Mouse (Mus musculus) right cerebral cortex, postnatal 4 days (tissue): ENCODE measurements around the gene C1qa.

Source experiments
- DNase-seq: peaks from one replicate; pipeline ENCODE4 v3.0.0-alpha.2; 2022

C1qa gene

GRCm38 (mm10) chr4:136899154-136899553 lies 551 bp upstream of the C1qa start:
- no peak for DNase-seq

GRCm38 (mm10) chr4:136898084-136898598 lies 462 bp downstream of the C1qa start:
- DNase-seq: no peak

- DNase-seq: no peak
These were observed 2.1 kb downstream of the C1qa start for GRCm38 (mm10) chr4:136896461-136896860.

DNA sequence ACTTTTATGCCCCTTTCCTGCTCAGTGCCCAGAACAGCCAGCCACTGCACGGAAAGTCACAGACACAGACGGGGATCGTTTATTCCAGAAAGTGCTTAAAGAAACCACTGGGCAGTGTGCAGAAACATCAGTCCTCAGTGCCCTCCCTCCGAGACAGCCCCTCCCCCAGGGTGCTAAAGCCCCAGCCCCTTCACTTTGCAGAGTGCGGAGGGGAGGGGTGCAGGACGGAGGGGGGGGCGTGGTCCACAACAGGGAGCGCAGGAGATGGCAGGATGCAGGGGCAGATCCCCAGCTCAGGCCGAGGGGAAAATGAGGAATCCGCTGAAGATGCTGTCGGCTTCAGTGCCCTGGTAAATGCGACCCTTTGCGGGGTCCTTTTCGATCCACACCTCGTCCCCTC lies 2.7 kb downstream of the C1qa start:
- DNase-seq: no peak

DNA sequence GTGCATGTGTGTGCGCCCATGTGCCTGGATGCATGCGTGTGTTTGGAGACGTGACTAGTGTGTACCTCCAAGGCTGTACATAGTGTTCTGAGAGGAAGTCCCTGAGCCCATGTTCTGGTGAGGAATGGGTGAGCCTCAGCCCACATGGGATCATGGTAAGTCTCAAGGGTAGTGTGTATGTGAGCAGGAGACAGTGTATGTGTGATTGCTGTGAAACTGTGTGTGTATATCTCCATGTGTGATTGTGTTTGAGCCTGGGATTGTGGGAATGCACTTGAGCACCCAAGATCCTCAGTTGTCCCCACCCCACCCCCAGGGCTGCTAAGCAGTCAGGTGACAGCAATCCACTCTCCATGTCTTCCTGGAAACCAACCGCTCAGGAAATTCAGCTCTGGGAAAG lies 3.8 kb downstream of the C1qa start:
- DNase-seq: no peak

- peak; percentile 74 for DNase-seq
These were observed 4.7 kb downstream of the C1qa start for GRCm38 (mm10) chr4:136893691-136894543.

GRCm38 (mm10) chr4:136892811-136893210 lies 5.8 kb downstream of the C1qa start, which contains the start of gene C1qc:
Gene C1qc (minus strand): TSS chr4:136893065.
- no peak for DNase-seq

DNA sequence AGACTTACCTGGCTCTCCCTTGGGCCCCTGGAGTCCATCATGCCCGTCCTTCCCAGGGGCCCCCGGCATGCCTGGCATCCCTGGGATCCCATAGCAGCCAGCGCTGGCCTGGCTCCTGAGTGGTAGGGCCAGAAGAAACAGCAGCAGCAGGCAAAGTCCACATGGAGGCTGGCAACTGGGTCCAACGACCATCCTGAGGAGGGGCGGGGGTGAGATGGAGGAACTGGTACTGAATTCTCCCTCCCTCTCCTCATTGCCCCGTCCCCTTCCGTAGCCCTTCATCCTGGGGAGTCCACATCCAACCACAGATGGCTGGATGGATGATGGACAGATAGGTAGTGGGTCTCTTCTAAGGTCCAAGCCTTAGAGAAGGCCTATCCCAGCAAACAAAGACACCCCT lies 6.2 kb downstream of the C1qa start:
- DNase-seq: no peak

DNA sequence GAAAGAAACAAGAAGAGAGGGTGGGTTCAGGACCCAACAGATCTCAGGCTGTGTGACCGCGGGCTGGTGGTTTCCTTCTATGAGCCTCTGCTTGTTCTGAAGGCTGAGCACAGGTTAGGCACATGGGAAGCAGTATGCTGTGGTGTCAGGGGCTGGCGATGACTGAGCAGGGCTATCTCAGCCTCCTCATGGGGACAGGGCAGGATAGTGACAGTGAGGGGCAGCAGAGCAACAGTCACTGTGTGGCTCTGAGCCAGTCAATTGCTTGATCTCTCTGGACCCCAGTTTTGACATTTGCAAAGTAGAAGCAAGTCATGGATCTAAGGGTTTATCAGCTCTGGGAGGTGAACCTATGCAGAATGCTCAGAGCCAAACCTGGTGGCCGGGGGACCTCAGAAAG lies 7.5 kb downstream of the C1qa start:
- no peak for DNase-seq

DNA sequence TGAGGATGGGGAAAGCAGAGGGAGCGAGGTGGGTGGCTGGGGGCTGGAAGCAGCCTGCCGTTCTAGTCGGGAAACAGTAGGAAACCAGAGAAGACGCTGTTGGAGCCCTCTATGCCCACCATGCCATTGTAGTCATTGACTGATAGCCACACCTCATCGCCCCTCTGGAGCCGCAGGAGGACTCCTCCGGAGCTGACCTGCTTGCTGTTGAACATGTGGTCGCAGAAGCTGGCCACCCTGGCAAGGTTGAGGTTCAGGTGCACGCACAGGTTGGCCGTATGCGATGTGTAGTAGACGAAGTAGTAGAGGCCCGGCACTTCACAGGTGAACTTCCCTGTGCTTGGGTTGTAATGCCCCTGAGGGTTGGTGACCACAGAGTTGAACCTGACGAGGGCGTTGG lies 8.6 kb downstream of the C1qa start:
- no peak for DNase-seq

DNA sequence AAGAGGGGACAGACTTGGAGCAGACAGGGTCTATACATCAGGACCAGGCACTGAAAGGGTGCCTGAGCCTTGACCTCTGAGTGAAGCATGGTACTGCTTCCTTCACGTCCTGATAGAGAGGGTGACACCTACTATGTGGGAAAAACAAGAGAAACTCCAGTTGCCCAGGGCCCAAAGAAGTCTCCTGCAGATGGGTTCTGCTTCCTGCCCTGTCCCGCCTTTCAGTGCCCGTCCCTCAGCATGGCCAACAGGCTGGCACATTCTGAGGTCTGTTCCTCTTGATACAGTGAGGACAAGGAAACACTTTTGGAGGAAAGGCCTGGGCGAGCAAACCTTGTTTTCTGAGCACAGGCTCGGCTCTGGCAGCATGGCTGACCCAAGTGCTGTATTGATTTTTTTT lies 10.9 kb downstream of the C1qa start:
- no peak for DNase-seq

- no peak for DNase-seq
These were observed 12.5 kb downstream of the C1qa start, which contains the start of gene C1qb for GRCm38 (mm10) chr4:136886101-136886500. Gene C1qb (minus strand): TSS chr4:136886187.

- no peak for DNase-seq
These were observed 20.0 kb downstream of the C1qa start for GRCm38 (mm10) chr4:136878601-136879000.

DNA sequence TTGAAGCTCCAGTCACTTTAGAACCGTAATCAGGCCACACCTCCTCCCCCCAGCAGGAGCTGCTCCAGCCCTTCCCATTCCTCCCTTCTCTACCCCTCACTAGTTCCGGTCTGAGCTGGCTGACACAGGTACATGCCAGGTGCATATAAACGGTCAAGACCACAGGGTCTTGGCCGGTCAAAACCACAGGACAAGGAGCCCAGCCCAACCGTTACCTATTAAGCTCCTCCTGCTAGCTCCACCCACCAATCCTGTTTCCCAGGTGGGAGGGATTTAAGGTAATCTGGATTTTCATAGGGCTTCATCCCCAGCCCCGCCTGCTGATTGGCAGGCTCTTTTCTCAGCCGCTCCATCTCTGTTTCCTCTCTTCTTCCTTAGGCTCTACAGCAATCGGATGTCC lies 20.4 kb downstream of the C1qa start:
- no peak for DNase-seq

GRCm38 (mm10) chr4:136876971-136877370 lies 21.6 kb downstream of the C1qa start:
- peak; percentile 80 for DNase-seq

DNA sequence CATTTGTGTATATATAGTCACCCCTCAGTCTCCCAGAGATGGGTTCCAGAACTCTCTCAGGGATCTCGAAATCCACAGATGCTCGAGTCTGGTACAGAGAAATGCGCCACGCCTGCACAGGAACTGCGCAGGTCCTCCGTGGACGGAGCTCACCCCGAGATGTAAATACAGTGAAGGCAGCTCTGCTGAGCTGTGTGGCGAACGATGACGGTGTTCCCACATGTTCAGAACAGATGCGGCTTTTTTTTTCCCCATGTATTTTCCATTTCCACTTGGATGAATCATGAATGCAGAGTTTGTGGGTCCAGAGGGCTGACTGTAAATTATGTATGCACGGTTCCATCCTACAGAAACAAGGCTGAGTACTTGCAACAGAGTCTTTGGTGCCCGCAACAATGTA lies 23.6 kb downstream of the C1qa start:
- no peak for DNase-seq

DNA sequence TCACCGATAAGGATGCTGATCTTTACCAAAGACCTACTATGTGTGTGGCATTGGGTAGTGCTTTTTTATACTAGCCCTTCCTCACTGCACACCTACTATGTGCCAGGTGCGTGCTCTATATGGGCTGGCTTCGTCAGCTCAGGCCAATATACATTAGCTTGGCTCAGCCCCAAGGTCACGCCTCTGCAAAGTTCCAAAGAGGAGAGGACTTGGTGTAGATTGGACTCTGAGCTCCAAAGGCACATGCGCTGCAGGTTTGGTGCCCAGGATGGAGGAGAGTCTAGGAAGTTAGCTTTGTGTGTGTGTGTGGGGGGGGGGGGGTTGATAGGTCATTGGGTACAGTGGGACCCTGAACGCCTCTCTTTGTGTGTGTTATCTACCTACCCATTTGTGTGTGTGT lies 30.2 kb downstream of the C1qa start:
- no peak for DNase-seq

DNA sequence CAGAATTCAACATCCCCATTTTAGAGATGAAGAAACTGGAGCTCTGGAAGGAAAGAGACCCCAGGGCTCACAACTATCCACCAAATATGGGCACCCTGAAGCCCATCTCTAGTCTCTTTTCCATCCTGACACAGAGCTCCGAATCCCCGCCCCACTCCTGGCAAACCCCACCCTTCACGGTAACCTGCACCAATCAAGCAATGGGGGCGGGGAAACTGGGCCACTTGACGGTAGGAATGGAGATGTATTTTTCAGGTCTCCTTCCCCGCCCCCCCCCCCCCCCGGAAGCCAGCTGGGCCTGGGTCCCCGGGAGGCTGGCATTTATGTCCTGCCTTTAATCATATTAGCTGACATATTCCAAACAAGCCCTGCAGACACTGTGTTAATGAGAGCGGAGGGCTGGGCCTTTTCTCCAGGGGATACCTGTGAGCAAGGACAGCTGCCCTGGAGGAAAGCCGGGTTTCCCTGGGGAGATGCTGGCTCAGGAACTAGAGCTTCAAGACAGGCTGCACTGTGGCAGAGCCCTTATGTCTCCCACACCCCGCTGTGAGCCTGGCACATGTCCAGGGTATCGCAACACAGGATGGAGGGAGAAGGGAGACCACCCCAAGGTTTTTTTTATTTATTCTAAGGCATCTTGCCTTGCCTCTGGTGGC lies 30.8 kb downstream of the C1qa start:
- peak; percentile 49 for DNase-seq

- no peak for DNase-seq
These were observed 33.1 kb downstream of the C1qa start for GRCm38 (mm10) chr4:136865531-136865930.

DNA sequence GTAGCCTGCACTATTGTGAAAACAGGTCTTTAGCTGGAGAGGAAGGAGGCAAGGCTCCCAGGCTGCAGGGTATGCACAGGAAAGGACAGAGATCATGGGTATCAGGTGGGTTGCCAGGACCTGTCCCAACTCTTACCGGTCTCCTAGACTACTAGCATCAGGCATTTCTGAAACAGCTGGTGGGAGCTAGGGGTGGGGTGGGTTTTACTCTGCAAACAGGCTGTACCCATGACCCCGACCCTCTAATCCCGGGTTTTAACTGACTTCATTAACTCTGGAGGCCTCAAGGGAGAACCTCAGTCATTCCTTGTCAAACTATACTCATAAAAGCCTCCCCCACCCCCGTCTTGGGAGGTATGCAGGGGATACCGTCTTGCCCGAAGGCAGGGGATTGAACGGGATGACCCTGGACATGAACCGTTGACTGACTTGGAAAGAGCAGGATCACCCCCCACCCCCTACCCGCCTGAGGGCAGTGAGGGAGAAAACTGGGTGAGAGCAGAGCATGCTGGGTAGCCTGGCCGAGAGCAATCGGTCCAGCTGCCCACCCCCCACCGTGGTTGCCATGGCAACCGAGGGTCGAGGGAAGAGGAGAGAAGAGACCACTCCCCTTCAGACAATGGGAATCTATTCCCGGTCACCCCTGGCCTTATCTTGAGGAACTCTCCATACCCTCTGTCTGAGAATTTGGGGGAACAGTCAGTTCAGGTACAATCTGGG lies 33.7 kb downstream of the C1qa start:
- peak; percentile 53 for DNase-seq

GRCm38 (mm10) chr4:136863517-136863916 lies 35.1 kb downstream of the C1qa start:
- no peak for DNase-seq

DNA sequence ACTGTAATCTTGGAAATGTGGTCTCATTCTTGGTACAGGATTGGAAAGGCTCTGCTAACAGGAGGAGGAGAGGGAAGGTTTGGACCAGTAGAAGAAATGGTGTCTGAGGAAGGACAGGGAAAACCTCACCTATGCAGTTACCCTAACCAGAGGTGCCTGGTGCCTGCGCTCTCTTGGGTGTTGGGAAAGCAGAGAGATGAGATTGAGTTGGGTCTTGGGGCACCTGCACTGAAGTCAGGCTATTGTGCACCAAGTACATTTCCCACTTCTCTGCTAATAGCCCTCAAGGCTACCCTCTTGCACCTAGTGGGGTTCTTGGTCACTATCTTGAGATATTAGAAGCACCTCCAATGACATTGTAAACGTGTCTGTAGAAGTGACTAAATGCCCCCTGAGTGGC lies 36.2 kb downstream of the C1qa start:
- DNase-seq: no peak

- DNase-seq: no peak
These were observed 36.8 kb downstream of the C1qa start for GRCm38 (mm10) chr4:136861806-136862205.
